Mouse (Mus musculus) intestine, embryonic 16.5 days (tissue): ENCODE measurements around the gene Etv1. TPM values are rescaled to one million over a fixed set of nuclear protein-coding genes. Genes with fewer than 3 reads are reported as not detected.

Experiments used
- ATAC-seq: fragments of 200-750 bp; cut with Nextera tagmentation; 2 replicates; pipeline ENCODE4 v1.8.0; 2017; ENCODE audit warnings: moderate TSS enrichment, moderate library complexity
- H3K27ac ChIP-seq: fragments of 300-500 bp; sonication (generic); 2 replicates; pipeline ENCODE4 v1.5.1; 2014; ENCODE audit warnings: mild to moderate bottlenecking, low read length
- H3K27me3 ChIP-seq: fragments of 300-500 bp; sonication (generic); replicated peaks from 2 replicates; pipeline ENCODE4 v1.6.1; 2014; ENCODE audit warnings: low read length, control low read depth, mixed read lengths; ENCODE audit not compliant: control insufficient read depth, insufficient read depth
- H3K36me3 ChIP-seq: fragments of 300-500 bp; sonication (generic); 2 replicates; pipeline ENCODE4 v1.6.1; 2014; ENCODE audit warnings: low read length, control low read depth; ENCODE audit not compliant: control insufficient read depth, insufficient read depth
- H3K4me1 ChIP-seq: fragments of 300-500 bp; sonication (generic); 2 replicates; pipeline ENCODE4 v1.6.1; 2014; ENCODE audit warnings: low read length, control low read depth, mixed read lengths; ENCODE audit not compliant: control insufficient read depth, insufficient read depth
- H3K4me2 ChIP-seq: fragments of 300-500 bp; sonication (generic); 2 replicates; pipeline ENCODE4 v1.6.1; 2014; ENCODE audit warnings: low read depth, low read length, control low read depth
- H3K4me3 ChIP-seq: fragments of 300-500 bp; sonication (generic); 2 replicates; pipeline ENCODE4 v1.5.1; 2014; ENCODE audit warnings: mild to moderate bottlenecking, low read length
- H3K9ac ChIP-seq: fragments of 300-500 bp; sonication (generic); 2 replicates; pipeline ENCODE4 v1.6.1; 2014; ENCODE audit warnings: low read depth, low read length
- H3K9me3 ChIP-seq: fragments of 300-500 bp; sonication (generic); 2 replicates; pipeline ENCODE4 v1.6.1; 2016; ENCODE audit warnings: low read length, control low read depth; ENCODE audit not compliant: control insufficient read depth
- WGBS: fragments of 180-500 bp; shearing (Covaris S2); extraction: QIAGEN DNeasy Blood & Tissue Kit; methylation state at CpG from one replicate; pipeline ENCODE4 v1.1.7; 2014; 5-methylcytosine and 5-hydroxymethylcytosine counted together
- polyA plus RNA-seq: library from polyadenylated mRNA; unstranded; fragments of >200 nt; fragmentation: Nextera tagmentation; extraction: Ambion mirVana; gene quantifications from 2 replicates; pipeline ENCODE4 v1.2.1, GENCODE M21; 2015

Etv1 gene
- polyA plus RNA-seq, 1 experiment from 2014 or later, result 31.6 TPM

GRCm38 (mm10) chr12:38847500-38848261 is 68.5 kb downstream of the Etv1 start:
- no peak overlapping the region for H3K4me2 ChIP-seq
- no peak for ATAC-seq
- no peak overlapping the region for H3K4me3 ChIP-seq
- 79% methylated on average over 6 of the region's 6 CpGs for WGBS
- H3K36me3 ChIP-seq, result no peaks in the 10 kb centered on the region
- H3K4me1 ChIP-seq, result no peaks in the 10 kb centered on the region
- no peak overlapping the region for H3K27ac ChIP-seq
- H3K9me3 ChIP-seq, result no peaks in the 10 kb centered on the region
- H3K9ac ChIP-seq, result no peak overlapping the region
- H3K27me3 ChIP-seq, result no peaks in the 10 kb centered on the region

GRCm38 (mm10) chr12:38849994-38850393 is 70.8 kb downstream of the Etv1 start:
- no peak for ATAC-seq
- no peak overlapping the region for H3K4me2 ChIP-seq
- H3K27ac ChIP-seq, result no peak overlapping the region
- no peaks in the 10 kb centered on the region for H3K36me3 ChIP-seq
- 65% methylated on average over 5 of the region's 5 CpGs for WGBS
- no peaks in the 10 kb centered on the region for H3K4me1 ChIP-seq
- H3K4me3 ChIP-seq, result no peak overlapping the region
- no peaks in the 10 kb centered on the region for H3K27me3 ChIP-seq
- H3K9ac ChIP-seq, result no peak overlapping the region
- H3K9me3 ChIP-seq, result no peaks in the 10 kb centered on the region

GRCm38 (mm10) chr12:38854274-38854673 is 75.1 kb downstream of the Etv1 start:
- WGBS, result 71% methylated on average over 5 of the region's 5 CpGs
- Histone ChIP-seq H3K27me3 (no peaks in the 10 kb centered on the region), H3K36me3 (no peaks in the 10 kb centered on the region), H3K9me3 (no peaks in the 10 kb centered on the region), H3K4me3 (no peak overlapping the region), H3K9ac (no peak overlapping the region), H3K4me1 (no peaks in the 10 kb centered on the region), H3K27ac (no peak overlapping the region), H3K4me2 (no peak overlapping the region)
- no peak for ATAC-seq

- ATAC-seq, result no peak
- WGBS, result 79% methylated on average over 6 of the region's 6 CpGs
- H3K4me2 ChIP-seq, result no peak overlapping the region
- no peak overlapping the region for H3K27ac ChIP-seq
- no peaks in the 10 kb centered on the region for H3K4me1 ChIP-seq
- no peak overlapping the region for H3K4me3 ChIP-seq
- H3K9ac ChIP-seq, result no peak overlapping the region
- H3K27me3 ChIP-seq, result no peaks in the 10 kb centered on the region
- H3K9me3 ChIP-seq, result no peaks in the 10 kb centered on the region
- H3K36me3 ChIP-seq, result no peaks in the 10 kb centered on the region
These were observed 75.6 kb downstream of the Etv1 start for GRCm38 (mm10) chr12:38854751-38855150.

GRCm38 (mm10) chr12:38859675-38860074 is 80.5 kb downstream of the Etv1 start:
- H3K4me1 ChIP-seq, result no peaks in the 10 kb centered on the region
- no peaks in the 10 kb centered on the region for H3K36me3 ChIP-seq
- no peaks in the 10 kb centered on the region for H3K9me3 ChIP-seq
- ATAC-seq, result no peak
- no peaks in the 10 kb centered on the region for H3K27me3 ChIP-seq
- H3K4me3 ChIP-seq, result no peak overlapping the region
- 90% methylated on average over 4 of the region's 4 CpGs for WGBS
- H3K9ac ChIP-seq, result no peak overlapping the region
- H3K4me2 ChIP-seq, result no peak overlapping the region
- H3K27ac ChIP-seq, result no peak overlapping the region

GRCm38 (mm10) chr12:38860168-38861115 is 81.3 kb downstream of the Etv1 start:
- H3K4me2 ChIP-seq, result no peak overlapping the region
- WGBS, result 81% methylated on average over 7 of the region's 7 CpGs
- no peak overlapping the region for H3K9ac ChIP-seq
- H3K4me1 ChIP-seq, result no peaks in the 10 kb centered on the region
- H3K27ac ChIP-seq, result no peak overlapping the region
- H3K27me3 ChIP-seq, result no peaks in the 10 kb centered on the region
- no peak overlapping the region for H3K4me3 ChIP-seq
- no peak for ATAC-seq
- no peaks in the 10 kb centered on the region for H3K36me3 ChIP-seq
- H3K9me3 ChIP-seq, result no peaks in the 10 kb centered on the region

GRCm38 (mm10) chr12:38863395-38863794 is 84.2 kb downstream of the Etv1 start:
- WGBS, result 49% methylated on average over 4 of the region's 4 CpGs
- Histone ChIP-seq H3K36me3 (no peaks in the 10 kb centered on the region), H3K27me3 (no peaks in the 10 kb centered on the region), H3K4me3 (no peak overlapping the region), H3K4me2 (no peak overlapping the region), H3K4me1 (no peaks in the 10 kb centered on the region), H3K9me3 (no peaks in the 10 kb centered on the region), H3K9ac (no peak overlapping the region), H3K27ac (no peak overlapping the region; the same call in 1 of the 2 replicates)
- ATAC-seq, result no peak

- no peaks in the 10 kb centered on the region for H3K27me3 ChIP-seq
- H3K4me2 ChIP-seq, result no peak overlapping the region
- 46% methylated on average over 3 of the region's 3 CpGs for WGBS
- peak; percentile 58 for ATAC-seq
- H3K9ac ChIP-seq, result no peak overlapping the region
- no peak overlapping the region for H3K4me3 ChIP-seq
- H3K9me3 ChIP-seq, result no peaks in the 10 kb centered on the region
- no peaks in the 10 kb centered on the region for H3K4me1 ChIP-seq
- no peaks in the 10 kb centered on the region for H3K36me3 ChIP-seq
- H3K27ac ChIP-seq, result peak overlapping the region; percentile 31
These were observed 85.0 kb downstream of the Etv1 start for GRCm38 (mm10) chr12:38863982-38864828.

GRCm38 (mm10) chr12:38874470-38874995 is 95.4 kb downstream of the Etv1 start:
- Histone ChIP-seq H3K27me3 (no peaks in the 10 kb centered on the region), H3K36me3 (no peaks in the 10 kb centered on the region)
- ATAC-seq, result no peak

More at GRCm38 (mm10) chr12:38874470-38874995, 95.4 kb downstream of the Etv1 start:
- H3K4me1 ChIP-seq, result no peaks in the 10 kb centered on the region
- H3K4me3 ChIP-seq, result no peak overlapping the region
- H3K4me2 ChIP-seq, result no peak overlapping the region
- no peaks in the 10 kb centered on the region for H3K9me3 ChIP-seq
- no peak overlapping the region for H3K27ac ChIP-seq
- no peak overlapping the region for H3K9ac ChIP-seq
